Mouse (Mus musculus) testis, adult 2 months (tissue): Measurements from ENCODE around the gene Bcor.

Experiments used
- CTCF ChIP-seq: fragments of 200-500 bp; IDR thresholded peaks from 2 replicates; pipeline ENCODE4 v1.5.1; 2012; ENCODE audit warnings: low read depth, mild to moderate bottlenecking, inconsistent platforms, low read length, moderate library complexity; ENCODE audit not compliant: control insufficient read depth, insufficient read depth, insufficient replicate concordance
- POLR2A ChIP-seq: fragments of 200-500 bp; IDR thresholded peaks from 2 replicates; pipeline ENCODE4 v1.6.1; 2012; ENCODE audit warnings: low read depth, mild to moderate bottlenecking, inconsistent platforms, low read length, moderate library complexity; ENCODE audit not compliant: control insufficient read depth

- TF ChIP-seq CTCF (no peak), POLR2A (no peak)
Observed at GRCm38 (mm10) chrX:12201111-12201510, 41.0 kb upstream of the Bcor start.
